Mouse (Mus musculus) lung, postnatal 25 days (tissue): ENCODE data around the gene Prss35.
A peak's percentile ranks its signal among the peaks of the same experiment; 100 is the strongest.

Experiments
- DNase-seq: peaks from one replicate; pipeline ENCODE4 v3.0.0; 2022; ENCODE audit warnings: low spot score

The Prss35 gene

GRCm38 (mm10) chr9:86734357-86734756, 9.1 kb upstream of the Prss35 start:
- no peak for DNase-seq

DNA sequence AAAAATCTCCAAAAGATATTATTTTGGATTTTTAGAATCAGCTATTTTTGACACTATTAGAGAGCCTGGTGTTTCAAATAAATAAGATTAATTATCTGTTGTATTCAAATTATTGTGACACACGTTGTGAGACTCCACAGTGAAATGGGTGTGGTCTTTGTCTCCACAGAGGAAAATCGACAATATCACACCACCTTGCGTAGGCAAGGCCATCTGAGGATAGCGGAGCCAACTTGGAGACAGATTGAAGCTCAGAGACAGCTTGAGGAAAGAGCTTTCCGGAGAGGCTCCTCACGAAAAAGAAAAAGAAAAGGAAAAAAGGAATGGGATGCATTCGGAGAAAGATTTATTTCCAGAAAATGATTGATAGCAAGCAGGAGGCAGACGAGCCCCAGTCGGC, 8.7 kb upstream of the Prss35 start:
- no peak for DNase-seq

DNA sequence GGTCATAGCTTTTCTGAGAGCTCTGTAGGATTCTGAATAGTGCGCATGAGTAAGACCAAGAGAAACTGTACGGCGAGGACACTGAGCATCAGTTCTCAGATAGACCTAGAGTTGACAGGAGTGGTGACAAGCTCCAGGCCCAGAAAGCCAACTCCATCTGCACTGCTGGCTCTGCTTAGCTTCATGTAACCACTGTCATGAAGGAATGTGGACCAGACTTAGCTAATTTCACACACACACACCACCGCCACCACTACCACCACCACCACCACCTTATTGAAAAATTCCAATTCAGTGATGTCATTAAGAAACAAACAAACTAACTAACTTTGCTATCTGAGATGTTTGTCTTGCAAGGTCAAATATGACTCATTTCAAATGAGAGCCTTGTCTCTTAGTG, 6.5 kb upstream of the Prss35 start:
- DNase-seq, result no peak

DNA sequence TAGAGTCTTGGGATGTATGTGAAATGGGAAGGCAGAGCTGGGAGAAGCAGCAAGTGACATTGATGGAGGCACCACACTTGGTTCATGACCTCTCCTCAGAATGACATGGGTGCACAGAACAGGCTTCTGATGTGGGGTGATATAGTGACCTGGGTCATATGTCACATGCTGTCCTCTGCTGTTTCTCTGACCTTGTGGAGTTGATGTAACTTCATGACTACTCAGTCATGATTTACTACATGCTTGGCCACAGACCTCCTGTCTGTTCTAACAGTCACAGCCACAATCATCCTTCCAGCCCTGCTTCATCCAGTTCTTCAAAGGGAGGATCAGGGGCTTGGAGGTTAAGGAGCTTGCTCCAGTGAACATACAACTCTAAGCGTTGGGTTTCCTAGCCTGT, 5.4 kb upstream of the Prss35 start:
- DNase-seq, result no peak

DNA sequence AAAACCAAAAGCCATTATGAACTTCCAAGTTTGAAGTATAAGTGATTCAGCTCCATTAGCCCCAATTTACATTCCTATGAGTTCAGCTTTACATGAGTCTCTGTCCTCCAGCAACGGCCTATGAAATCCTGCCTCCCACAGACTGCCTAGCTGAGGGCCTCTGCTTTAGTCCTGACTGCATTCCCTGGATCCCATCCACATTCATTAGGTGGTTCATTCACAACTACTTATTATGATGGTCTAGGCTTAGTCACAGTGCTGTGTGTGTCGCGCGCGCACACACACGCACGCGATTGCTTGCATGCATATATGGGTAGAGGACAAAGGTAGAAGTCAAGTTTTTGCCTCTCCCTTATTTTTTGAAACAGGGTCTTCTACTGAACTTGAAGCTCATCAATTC, 4.6 kb upstream of the Prss35 start:
- DNase-seq, result no peak

DNA sequence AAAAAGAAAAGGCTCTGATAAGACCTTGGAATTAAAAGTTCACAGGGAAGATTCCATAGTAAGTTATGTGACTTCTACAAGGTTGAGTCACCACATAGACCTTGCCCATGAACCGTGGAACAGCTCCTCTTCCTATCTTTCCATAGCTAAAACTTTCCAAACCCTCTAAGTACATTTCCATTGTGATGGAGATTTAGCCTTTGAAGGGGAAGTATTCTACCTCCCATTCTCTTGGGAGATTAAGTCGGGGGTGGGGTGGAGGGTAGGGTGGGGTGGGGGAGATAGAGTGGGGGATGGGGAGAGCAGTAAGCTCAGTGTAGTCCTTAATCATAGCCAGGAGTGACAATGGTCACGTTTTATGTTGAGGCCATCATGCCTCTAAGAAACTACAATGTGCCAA, 3.5 kb upstream of the Prss35 start:
- DNase-seq, result no peak

GRCm38 (mm10) chr9:86744041-86744440, 592 bp downstream of the Prss35 start:
- DNase-seq, result no peak

DNA sequence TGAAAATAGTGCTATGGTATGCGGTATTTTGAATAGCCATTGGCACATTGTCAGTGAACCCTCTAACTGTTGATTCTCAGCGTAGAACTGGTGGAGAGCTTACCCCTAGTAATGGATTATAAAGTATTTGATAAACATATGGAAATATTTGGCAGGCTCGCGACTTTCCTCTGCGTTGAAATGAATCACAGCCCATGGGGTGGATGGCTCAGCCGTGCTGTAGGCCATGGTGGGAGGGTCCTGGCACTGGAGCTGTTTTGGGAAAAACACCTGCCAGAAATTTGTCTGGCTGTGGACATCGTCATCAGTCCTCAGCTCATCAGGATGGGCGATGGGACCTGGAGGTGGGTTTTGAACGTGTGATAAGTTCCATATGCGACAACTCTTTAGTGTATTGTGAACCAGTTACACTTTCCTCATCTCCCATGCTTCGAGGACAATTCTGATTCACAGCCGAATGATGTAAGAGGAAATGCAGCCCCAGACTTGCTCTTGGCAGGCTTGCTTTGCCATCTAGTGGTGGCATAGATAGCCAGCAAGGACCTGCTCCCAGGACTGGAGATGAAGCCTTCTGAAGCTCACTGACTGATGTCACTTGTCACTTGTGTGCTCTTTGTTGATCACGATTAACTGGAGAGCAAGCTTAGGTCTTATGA, 2.6 kb downstream of the Prss35 start:
- peak; percentile 76 for DNase-seq

GRCm38 (mm10) chr9:86762477-86763376, 19.3 kb downstream of the Prss35 start:
- DNase-seq, result no peak

GRCm38 (mm10) chr9:86764002-86764401, 20.6 kb downstream of the Prss35 start:
- no peak for DNase-seq

DNA sequence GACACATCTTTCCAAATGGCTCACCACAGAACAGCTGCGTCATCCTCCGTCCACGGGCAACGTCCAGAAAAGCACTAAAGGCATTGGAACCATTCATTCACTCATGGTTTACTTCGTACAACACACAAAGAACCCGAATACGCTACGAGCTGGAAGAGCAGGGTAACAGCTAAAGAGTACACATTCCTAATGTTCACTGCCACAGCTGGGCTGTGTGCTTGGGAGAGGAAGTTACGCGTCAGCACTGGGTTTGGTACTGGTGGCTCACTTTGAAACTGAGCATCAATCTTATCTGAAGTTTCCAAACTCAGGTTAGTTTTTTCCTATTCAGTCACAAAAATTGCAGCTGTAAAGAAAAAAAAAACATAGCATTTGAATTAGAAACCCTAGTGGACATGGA, 23.5 kb downstream of the Prss35 start:
- DNase-seq, result no peak

- no peak for DNase-seq
Measured at GRCm38 (mm10) chr9:86772897-86773296, 29.4 kb downstream of the Prss35 start.

DNA sequence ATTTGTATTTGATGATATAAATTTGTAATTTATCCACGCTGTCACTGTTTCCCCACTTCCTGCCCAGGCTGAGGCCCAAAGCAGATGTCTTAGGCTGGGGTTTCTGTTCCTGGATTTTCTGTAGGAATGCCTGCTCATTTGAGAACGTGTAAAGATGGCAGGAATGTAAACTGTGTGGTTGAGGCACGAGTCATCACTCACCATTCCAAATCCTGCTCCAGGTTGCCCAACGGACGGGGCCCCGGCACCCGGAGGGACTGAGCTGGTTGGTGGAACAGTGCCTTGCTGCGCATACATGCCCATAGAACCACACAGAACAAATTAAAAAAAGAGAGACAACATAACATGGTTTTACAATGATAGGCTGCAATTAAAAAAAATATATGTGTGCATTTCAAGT, 30.5 kb downstream of the Prss35 start:
- DNase-seq, result no peak

GRCm38 (mm10) chr9:86775374-86775773, 31.9 kb downstream of the Prss35 start:
- no peak for DNase-seq

DNA sequence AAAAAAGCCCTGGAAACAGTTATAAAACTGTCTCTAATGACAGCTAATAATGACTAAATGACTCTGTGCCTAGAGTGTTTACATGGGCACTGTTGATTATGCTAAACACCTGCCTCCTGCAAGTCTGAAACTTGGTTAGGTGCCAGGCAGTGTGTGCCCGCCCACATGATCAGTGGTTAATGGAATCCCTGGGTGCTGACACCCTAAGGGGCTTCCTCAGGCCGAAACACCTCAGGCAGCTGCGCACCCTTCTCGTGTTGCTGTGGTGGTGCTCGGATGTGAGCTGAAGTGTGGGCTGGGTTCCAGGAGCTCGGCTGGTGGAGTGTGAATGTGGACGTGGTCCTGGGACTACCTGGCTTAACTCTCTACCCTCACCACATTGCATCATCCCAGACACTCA, 33.9 kb downstream of the Prss35 start:
- DNase-seq, result no peak

- no peak for DNase-seq
Measured at GRCm38 (mm10) chr9:86778212-86778611, 34.8 kb downstream of the Prss35 start.

DNA sequence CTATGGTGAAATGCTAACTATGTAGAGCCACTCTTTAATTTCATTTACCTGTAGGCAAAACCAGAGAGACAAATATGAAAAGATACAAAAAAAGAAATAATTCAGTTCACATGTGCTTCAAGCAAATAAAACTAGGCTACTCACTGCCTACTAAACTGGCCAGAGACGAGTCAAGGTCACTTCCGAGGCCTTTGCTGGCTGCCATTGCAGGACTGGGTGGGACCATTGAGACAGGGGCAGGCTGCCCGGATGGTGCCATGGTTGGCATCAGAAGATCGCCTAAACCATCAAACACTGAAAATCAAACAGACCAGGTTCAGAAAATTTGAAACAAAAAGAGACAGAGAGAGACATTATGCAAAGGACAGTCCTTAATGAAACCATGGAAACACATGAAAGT, 38.0 kb downstream of the Prss35 start:
- no peak for DNase-seq

DNA sequence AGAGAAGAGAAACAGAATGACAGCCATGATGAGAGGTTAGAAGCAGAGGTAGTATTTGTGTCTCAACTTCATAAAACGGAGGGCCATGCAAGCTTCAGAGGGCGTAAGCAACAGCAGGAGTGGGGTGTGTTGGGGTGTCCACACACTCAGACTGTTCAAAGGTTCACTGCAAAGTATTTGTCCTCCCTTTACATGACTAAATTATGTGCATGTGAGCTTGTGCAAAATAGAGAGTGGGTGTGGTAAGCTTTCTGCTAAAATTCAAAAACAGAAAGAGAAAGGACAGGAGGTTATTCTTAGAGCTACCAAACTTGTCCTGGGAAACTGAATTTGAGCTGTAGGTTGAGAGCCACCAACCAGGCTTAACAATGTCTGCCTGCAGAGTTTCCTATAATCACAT, 39.4 kb downstream of the Prss35 start:
- DNase-seq, result no peak

GRCm38 (mm10) chr9:86789186-86789585, 45.7 kb downstream of the Prss35 start:
- no peak for DNase-seq

GRCm38 (mm10) chr9:86791927-86792326, 48.5 kb downstream of the Prss35 start:
- no peak for DNase-seq

DNA sequence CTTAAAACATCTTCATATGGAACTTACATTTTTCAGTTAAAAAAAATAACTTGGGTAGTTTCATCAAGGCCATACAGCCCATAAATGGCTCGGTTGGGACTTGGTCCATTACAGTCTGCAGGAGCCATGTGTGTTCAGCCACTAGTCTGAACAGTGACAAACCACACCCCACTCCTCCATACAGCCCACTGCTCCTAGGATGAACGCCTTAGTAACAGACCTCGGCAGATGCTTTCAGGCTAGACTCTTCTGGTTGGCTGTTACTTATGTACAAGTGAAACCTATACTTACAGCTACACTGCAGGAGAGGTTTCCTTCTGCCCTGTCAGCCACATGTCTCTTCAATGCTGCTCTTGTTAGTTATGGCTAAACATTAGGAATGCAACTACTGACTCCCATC, 51.8 kb downstream of the Prss35 start:
- DNase-seq, result no peak

DNA sequence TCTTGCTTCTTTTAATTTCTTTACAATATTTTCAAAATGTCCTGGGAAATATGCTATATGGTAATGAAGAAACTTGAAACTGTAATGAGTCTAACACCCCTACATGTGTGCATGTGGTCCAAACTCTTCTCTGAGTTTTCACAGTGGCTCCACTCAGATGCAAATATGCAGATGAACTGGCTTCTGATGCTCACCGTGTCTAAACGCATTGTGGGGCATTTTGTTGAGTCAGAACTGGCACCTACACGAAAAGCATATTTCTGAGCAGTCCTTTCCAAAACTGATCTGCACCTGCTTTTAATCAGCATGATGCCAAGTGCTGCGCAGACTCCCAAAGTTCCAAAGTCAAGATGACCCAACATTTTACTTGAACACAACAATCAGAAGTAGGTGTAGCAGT, 54.1 kb downstream of the Prss35 start:
- DNase-seq, result no peak

- no peak for DNase-seq
Measured at GRCm38 (mm10) chr9:86798129-86798528, 54.7 kb downstream of the Prss35 start.

- DNase-seq, result no peak
Measured at GRCm38 (mm10) chr9:86798686-86799085, 55.2 kb downstream of the Prss35 start.
